Mouse (Mus musculus): ENCODE measurements around the gene Gm20852.
"Not testable (repeated sequence)": the region's sequence is repeated elsewhere in the genome, so short reads cannot be mapped to it uniquely, and the experiment has no call there.

Gene Gm20852

DNA sequence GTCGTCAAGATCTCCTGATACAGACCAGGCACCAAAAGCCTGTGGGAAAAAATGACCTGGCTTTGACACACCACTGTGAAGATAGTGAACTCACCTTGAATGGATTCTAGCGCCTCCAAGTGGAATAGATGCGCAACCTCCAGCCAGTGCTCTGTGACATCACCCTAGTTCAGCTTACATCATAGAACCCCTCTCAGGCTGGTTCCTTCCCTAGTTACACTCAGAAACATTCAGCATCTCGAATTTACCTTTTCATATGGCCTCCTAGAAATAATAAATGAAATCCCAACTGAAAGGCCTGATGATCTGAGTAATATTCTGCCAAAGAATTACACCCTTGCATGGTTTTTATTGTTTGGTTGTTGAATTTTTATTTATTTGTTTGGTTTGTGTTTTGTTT, at the start of gene Gm20852:
Gm20852 (minus strand) TSS at position 101 of the 400 bp plus-strand sequence.
- not testable (repeated sequence) for DNase-seq (ENCODE audit: low read depth in 2 of 2, low spot score in 2 of 2)

Measured in CD8-positive naive resting alpha-beta T cell, adult 2 months (primary cell).